Mouse (Mus musculus): Measurements from ENCODE around the gene Gtf2ird2. TPM values are rescaled to one million over a fixed set of nuclear protein-coding genes. Genes with fewer than 3 reads are reported as not detected.

Gene Gtf2ird2
- polyA plus RNA-seq, 1 experiment from 2014 or later: 13.9 TPM

DNA sequence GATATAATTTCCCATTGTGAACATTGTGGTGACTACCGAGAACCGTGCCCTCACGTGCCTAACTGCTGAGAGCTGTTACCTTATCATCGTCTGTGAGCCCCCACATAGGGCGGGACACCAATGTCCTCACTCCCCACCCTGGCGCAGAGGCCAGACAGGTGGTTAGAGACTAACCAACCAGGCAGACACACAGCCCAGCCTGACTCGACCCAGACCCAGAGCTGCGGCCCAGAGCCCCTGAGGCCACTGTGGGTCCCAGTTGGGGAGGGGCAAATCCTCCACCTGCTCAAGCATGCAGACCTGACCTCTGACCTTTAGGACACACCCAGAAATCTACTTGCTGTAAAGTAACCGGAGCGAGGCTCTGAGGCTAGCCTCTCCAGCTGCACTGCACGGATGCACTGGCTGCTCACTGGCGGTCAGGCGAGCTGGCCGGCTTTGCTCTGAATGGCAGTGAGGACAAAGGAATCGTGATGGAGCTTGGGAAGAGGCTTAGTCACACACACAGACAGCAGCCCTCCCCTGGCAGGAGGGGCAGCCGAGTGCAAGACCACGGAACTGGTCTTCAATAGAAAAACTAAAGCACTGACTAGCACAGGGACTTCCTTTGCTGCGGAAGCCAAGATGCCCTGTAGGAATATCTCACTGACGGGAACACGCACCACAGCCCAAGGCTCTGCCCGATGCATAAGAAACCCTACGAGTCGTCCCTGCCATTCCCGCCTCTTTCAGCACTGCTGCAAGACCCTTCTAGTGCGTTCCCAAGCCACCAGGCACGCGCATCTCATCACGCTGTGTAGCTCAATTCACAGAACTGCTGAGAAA, 54.3 kb downstream of the Gtf2ird2 start:
- 0 out of 2 replicates have a peak overlapping the region, but pooled peaks have one; percentile 18 for H3K27ac ChIP-seq (replicated peaks)
- peak; percentile 17; the same call in 1 of the 2 replicates for ATAC-seq (ENCODE audit: low read depth)
- no peak overlapping the region for H3K9ac ChIP-seq
- 63% methylated on average over 28 of the region's 28 CpGs for WGBS
- no peaks in the 10 kb centered on the region for H3K9me3 ChIP-seq
- no peak overlapping the region for H3K4me2 ChIP-seq
- peaks cover 23% of the 10 kb centered on the region for H3K4me1 ChIP-seq (replicated peaks)
- peaks cover 79% of the 10 kb centered on the region for H3K36me3 ChIP-seq
- no peak overlapping the region for H3K4me3 ChIP-seq
- H3K27me3 ChIP-seq: no peaks in the 10 kb centered on the region

DNA sequence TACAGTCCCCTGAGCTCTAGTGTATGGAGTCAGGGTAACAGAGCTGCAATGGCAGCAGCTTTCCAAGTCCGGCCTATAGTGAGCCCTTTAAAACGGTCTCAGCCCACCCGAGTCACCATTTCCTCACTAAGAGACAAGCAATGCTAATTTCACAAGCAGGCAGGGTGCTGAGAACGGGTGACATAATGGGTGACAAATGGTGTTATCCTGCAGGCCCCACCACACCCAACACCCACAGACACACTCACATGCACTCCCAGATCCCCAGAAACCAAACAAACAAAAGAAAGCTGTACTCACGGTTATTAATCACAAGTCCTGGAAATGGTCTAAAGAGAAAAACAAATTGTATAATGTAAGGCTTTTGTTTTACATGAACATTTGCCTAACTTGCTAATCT, 58.0 kb downstream of the Gtf2ird2 start:
- no peaks in the 10 kb centered on the region for H3K4me1 ChIP-seq (replicated peaks)
- H3K4me3 ChIP-seq: no peak overlapping the region
- peaks cover 100% of the 10 kb centered on the region for H3K36me3 ChIP-seq
- no peak for ATAC-seq (ENCODE audit: low read depth)
- no peak overlapping the region for H3K9ac ChIP-seq
- H3K27me3 ChIP-seq: no peaks in the 10 kb centered on the region
- H3K27ac ChIP-seq (replicated peaks): no peak overlapping the region
- 85% methylated on average over 5 of the region's 5 CpGs for WGBS
- no peak overlapping the region for H3K4me2 ChIP-seq
- no peaks in the 10 kb centered on the region for H3K9me3 ChIP-seq

DNA sequence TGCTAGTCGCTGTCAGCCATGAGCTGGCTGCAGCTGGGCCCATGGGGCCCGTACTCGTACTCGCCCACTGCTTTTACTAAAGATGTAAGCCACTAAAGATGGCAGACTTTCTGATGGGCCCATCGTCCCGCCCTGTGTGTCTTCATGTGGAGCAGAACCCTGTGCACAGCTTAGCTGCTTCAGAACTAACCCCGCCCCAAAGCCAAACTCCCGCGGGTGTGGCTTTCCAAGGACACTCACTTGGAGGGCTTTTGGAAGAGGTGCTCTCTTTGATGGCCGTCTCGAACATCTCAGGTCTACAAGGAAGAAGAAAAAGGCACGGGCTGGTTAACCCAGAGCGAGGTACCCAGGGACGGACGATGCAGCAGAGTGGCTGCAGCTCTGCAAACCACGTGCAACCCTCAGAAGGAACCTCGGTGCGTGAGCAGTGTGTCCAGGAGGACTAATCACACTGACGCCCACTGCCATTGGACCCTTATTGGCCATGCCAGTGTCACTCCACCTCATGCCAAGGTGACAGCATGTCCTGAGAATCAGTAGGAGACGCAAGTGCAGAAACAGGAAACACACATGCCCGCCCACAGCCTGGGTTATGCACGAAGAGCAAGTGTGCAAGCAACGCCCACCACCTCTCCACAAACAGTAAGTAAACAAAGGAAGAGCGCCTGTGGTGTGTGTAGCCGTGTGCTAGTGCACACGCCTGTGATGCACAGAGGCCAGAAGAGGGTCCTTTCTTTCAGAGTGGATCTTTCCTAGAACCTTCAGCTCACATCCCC, 60.0 kb downstream of the Gtf2ird2 start:
- no peak for ATAC-seq (ENCODE audit: low read depth)
- Histone ChIP-seq H3K27me3 (no peaks in the 10 kb centered on the region), H3K4me2 (no peak overlapping the region), H3K4me3 (no peak overlapping the region), H3K4me1 (replicated peaks) (no peaks in the 10 kb centered on the region), H3K9ac (no peak overlapping the region), H3K27ac (replicated peaks) (no peak overlapping the region), H3K9me3 (no peaks in the 10 kb centered on the region), H3K36me3 (peaks cover 100% of the 10 kb centered on the region)
- 94% methylated on average over 26 of the region's 26 CpGs for WGBS

DNA sequence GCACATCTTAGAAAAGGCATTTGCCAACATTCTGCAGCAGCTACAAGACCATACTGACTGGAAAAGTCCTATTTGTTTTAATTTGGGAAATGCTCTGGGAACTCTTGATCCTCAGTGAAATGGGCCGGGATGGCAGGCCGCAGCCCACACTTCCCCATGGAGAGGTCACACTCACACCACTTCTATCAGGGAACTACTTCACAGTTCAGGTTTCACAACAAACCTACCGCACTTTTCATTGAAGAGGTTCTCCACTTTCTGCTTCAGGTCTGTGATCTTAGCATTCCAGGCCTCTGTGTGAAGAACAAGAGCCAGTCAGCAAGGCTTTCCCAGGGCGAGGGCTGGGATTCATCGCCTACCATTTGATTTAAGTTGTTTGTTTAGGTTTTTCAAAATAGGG, 61.1 kb downstream of the Gtf2ird2 start:
- 95% methylated on average over 5 of the region's 5 CpGs for WGBS
- Histone ChIP-seq H3K4me3 (no peak overlapping the region), H3K4me2 (no peak overlapping the region), H3K27ac (replicated peaks) (no peak overlapping the region), H3K9me3 (no peaks in the 10 kb centered on the region), H3K9ac (no peak overlapping the region), H3K36me3 (peaks cover 100% of the 10 kb centered on the region), H3K4me1 (replicated peaks) (no peaks in the 10 kb centered on the region), H3K27me3 (no peaks in the 10 kb centered on the region)
- no peak for ATAC-seq (ENCODE audit: low read depth)

DNA sequence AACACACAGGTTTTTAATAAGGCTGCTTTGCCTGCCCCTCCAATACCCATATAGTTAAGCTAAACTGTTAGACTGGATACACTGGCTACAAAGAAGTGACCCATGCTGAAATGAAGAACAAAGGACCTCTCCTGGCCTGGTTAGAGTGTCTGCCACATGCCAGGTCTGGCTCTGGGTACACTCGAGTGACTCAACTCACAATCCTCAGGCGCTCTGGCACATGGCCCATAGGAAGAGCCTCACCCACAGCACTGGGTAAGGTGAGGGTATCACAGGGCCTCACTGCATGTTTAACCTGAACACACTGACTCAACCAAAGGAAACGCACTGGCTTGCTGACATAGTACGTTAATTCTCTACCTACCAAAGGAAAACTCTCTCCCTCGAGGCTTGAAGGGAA, 62.3 kb downstream of the Gtf2ird2 start:
- H3K9me3 ChIP-seq: no peaks in the 10 kb centered on the region
- ATAC-seq (ENCODE audit: low read depth): no peak
- H3K9ac ChIP-seq: no peak overlapping the region
- H3K4me2 ChIP-seq: no peak overlapping the region
- H3K36me3 ChIP-seq: peaks cover 98% of the 10 kb centered on the region
- 93% methylated on average over 5 of the region's 5 CpGs for WGBS
- no peaks in the 10 kb centered on the region for H3K4me1 ChIP-seq (replicated peaks)
- H3K27ac ChIP-seq (replicated peaks): no peak overlapping the region
- H3K27me3 ChIP-seq: no peaks in the 10 kb centered on the region
- H3K4me3 ChIP-seq: no peak overlapping the region

DNA sequence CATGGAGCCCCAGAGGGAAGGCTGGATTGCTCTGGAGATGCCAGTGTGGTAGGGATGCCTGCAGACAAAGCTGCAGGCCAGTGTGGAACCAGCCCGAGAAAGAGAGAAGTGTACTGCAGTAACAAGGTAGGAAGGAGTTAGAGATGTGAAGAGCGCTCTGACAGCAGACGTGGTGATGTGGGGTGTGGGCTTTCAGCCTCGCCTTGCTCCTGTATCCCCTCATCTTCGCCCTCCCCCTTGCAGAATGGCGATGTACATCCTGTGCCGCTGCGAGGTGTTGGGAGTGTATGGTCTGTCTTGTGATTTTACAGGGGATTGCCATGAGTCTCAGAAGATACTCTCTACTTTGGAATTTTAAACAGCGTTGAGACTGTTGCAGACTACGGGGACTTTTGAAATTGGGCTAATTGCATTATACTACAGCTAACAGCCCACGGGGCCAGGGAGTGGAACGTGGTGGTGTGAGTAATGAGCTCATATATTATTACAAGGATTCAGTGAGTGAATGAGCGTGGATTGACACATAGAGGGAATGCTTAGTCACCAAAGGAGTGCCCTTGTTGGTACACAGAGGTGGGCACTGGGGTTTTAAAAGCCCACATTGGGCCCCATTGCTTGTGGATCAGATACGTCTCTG, 64.9 kb downstream of the Gtf2ird2 start:
- Histone ChIP-seq H3K4me2 (no peak overlapping the region), H3K36me3 (peaks cover 98% of the 10 kb centered on the region), H3K9ac (no peak overlapping the region), H3K4me1 (replicated peaks) (no peaks in the 10 kb centered on the region), H3K4me3 (no peak overlapping the region), H3K27me3 (no peaks in the 10 kb centered on the region), H3K9me3 (no peaks in the 10 kb centered on the region), H3K27ac (replicated peaks) (no peak overlapping the region)
- 92% methylated on average over 14 of the region's 14 CpGs for WGBS
- ATAC-seq (ENCODE audit: low read depth): no peak

DNA sequence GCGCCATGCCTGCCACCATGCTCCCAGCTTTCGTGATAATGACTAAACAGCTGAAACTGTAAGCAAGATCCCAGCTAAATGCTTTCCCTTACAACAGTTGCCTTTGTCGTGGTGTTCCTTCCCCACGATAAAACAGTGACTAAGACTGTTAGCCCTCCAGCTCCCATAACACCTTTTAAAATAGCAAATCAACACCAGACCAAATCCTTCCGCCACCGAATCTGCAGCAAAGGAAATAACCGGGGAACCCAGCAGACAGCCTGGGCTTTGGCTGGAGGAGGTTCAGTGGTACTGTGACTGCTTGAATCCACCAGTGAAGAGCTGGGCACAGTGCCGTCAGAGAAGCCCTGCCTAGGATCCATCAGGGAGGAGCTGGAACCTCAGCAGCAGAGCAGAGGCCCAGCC, 65.4 kb downstream of the Gtf2ird2 start:
- no peak overlapping the region for H3K4me2 ChIP-seq
- peaks cover 98% of the 10 kb centered on the region for H3K36me3 ChIP-seq
- ATAC-seq (ENCODE audit: low read depth): no peak
- H3K27me3 ChIP-seq: no peaks in the 10 kb centered on the region
- WGBS: 96% methylated on average over 8 of the region's 8 CpGs
- H3K27ac ChIP-seq (replicated peaks): no peak overlapping the region
- H3K4me3 ChIP-seq: no peak overlapping the region
- no peaks in the 10 kb centered on the region for H3K9me3 ChIP-seq
- no peak overlapping the region for H3K9ac ChIP-seq
- no peaks in the 10 kb centered on the region for H3K4me1 ChIP-seq (replicated peaks)

DNA sequence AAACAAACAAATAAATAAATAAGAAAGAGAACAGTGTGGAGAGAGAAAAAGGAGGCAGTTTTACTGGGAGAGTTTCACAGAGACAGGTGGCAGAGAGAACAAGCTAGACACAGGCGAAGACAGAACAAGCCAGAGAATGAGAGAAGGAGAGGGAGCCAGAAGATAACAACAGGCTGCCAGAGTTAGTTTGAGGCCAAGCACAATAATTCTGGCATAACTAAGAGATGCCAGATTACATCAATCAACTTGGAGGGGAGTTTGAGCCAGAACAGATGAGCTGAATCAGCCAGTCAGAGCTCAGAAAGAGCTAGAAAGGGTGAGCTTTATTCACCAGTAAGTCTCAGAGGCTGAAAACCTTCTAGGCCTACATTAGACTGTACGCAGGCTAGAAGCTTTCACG, 66.8 kb downstream of the Gtf2ird2 start:
- no peak for ATAC-seq (ENCODE audit: low read depth)
- 96% methylated on average over 3 of the region's 3 CpGs for WGBS
- H3K4me3 ChIP-seq: no peak overlapping the region
- no peak overlapping the region for H3K27ac ChIP-seq (replicated peaks)
- no peak overlapping the region for H3K4me2 ChIP-seq
- H3K4me1 ChIP-seq (replicated peaks): no peaks in the 10 kb centered on the region
- peaks cover 98% of the 10 kb centered on the region for H3K36me3 ChIP-seq
- H3K27me3 ChIP-seq: no peaks in the 10 kb centered on the region
- H3K9ac ChIP-seq: no peak overlapping the region
- H3K9me3 ChIP-seq: no peaks in the 10 kb centered on the region

DNA sequence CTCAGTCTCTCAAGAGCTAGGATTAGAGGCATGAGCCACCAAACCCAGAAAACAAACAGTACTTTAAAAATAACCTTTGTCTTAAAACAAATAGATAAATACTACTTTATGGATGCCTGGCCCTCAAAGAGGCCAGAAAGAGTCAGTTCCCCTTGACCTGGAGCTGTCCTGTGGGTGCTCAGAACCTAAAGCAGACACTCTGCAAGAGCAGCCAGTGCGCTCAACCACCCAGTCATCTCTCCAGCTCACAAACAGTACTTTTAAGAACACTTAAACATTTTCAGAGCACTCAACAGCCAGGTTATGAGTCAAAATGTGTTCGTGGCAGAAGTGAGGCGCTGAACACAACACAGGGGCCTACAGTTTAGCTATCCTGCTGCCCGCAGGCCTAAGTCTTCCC, 67.3 kb downstream of the Gtf2ird2 start:
- ATAC-seq (ENCODE audit: low read depth): no peak
- H3K27ac ChIP-seq (replicated peaks): no peak overlapping the region
- no peak overlapping the region for H3K9ac ChIP-seq
- peaks cover 98% of the 10 kb centered on the region for H3K36me3 ChIP-seq
- no peak overlapping the region for H3K4me3 ChIP-seq
- WGBS: over 99% methylated on average over 4 of the region's 4 CpGs
- no peaks in the 10 kb centered on the region for H3K27me3 ChIP-seq
- H3K4me2 ChIP-seq: no peak overlapping the region
- H3K9me3 ChIP-seq: no peaks in the 10 kb centered on the region
- H3K4me1 ChIP-seq (replicated peaks): no peaks in the 10 kb centered on the region

DNA sequence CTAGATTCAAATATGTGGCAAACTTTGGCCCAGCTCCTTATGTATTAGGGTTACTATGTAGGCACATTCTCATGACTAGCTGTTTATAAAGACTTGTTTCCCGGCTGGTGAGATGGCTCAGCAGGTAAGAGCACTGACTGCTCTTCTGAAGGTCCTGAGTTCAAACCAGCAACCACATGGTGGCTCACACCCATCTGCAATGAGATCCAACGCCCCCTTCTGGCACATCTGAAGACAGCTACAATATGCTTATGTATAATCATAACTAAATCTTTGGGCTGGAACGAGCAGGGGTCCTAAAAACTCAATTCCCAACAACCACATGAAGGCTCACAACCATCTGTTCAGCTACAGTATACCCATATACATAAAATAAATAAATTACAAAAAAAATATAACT, 70.0 kb downstream of the Gtf2ird2 start:
- H3K9me3 ChIP-seq: no peaks in the 10 kb centered on the region
- no peak for ATAC-seq (ENCODE audit: low read depth)
- no peaks in the 10 kb centered on the region for H3K4me1 ChIP-seq (replicated peaks)
- H3K27me3 ChIP-seq: no peaks in the 10 kb centered on the region
- H3K4me2 ChIP-seq: no peak overlapping the region
- no peak overlapping the region for H3K4me3 ChIP-seq
- WGBS: 90% methylated on average over 3 of the region's 3 CpGs
- H3K27ac ChIP-seq (replicated peaks): no peak overlapping the region
- no peak overlapping the region for H3K9ac ChIP-seq
- peaks cover 94% of the 10 kb centered on the region for H3K36me3 ChIP-seq

DNA sequence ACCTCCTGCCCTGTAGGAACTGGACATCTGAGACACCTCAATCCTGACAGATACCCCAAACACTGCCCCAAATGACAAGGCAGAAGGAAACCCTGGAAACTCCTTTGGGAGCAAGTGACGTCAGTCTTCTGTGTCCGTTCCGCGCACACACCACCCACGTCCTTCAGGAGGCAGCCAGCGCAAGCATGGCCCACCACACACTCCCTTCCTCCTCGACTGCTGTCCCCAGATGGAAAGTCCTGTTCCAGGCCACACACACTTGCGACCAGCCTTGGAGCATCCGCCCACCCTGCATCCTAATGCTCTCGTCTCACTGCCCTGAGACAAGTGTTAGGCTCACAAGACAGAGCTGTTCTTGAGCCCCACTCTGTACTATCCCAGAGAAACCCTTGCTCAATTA, 71.5 kb downstream of the Gtf2ird2 start:
- no peak overlapping the region for H3K4me2 ChIP-seq

DNA sequence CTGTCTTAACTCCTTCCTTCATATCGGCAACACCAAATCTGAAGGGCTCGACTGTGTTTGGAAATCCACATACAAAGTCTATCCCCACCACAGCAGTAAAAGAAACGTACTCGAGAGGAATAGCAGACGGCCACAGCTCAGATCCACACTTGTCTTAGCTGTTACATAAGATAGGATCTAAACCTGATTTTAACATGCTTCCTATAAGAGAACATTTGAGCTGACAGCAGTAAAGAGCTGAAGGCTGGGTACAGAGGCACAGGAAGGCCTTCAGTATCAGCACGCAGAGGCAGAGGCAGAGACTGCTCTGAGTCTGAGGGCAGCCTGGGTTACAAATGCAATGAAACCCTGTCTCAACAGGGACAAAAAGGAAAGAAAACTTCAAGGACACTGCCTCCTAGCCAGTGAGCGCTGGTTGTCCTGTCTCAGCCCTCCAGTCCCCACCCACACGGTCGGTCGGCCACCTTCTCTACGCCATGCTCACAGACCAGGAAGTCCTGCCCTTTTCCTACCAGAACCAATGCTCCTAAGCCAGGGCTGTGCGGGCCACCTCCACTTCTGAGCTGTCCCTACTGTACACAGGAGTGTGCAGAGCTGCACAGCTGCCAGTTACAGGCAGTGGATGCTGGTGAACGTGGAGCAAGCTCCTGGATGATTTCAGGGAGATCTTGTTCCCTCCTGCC, 73.7 kb downstream of the Gtf2ird2 start:
- no peak for ATAC-seq (ENCODE audit: low read depth)
- no peak overlapping the region for H3K4me3 ChIP-seq
- H3K36me3 ChIP-seq: peaks cover 96% of the 10 kb centered on the region
- no peak overlapping the region for H3K4me2 ChIP-seq
- no peak overlapping the region for H3K27ac ChIP-seq (replicated peaks)
- 95% methylated on average over 13 of the region's 13 CpGs for WGBS
- H3K9me3 ChIP-seq: no peaks in the 10 kb centered on the region
- H3K4me1 ChIP-seq (replicated peaks): no peaks in the 10 kb centered on the region
- no peak overlapping the region for H3K9ac ChIP-seq
- no peaks in the 10 kb centered on the region for H3K27me3 ChIP-seq

More for the DNA sequence above, 71.5 kb downstream of the Gtf2ird2 start:
- ATAC-seq (ENCODE audit: low read depth): no peak
- H3K27ac ChIP-seq (replicated peaks): no peak overlapping the region
- WGBS: 94% methylated on average over 10 of the region's 10 CpGs
- no peaks in the 10 kb centered on the region for H3K9me3 ChIP-seq
- H3K4me3 ChIP-seq: no peak overlapping the region
- H3K36me3 ChIP-seq: peaks cover 95% of the 10 kb centered on the region
- H3K9ac ChIP-seq: no peak overlapping the region
- H3K4me1 ChIP-seq (replicated peaks): no peaks in the 10 kb centered on the region
- no peaks in the 10 kb centered on the region for H3K27me3 ChIP-seq

Measured in neural tube, embryonic 13.5 days (tissue).